Mouse (Mus musculus) thymus, postnatal 36 days (tissue): Measurements from ENCODE around the gene Usp34.
A peak's percentile ranks its signal among the peaks of the same experiment; 100 is the strongest.
"Not testable (repeated sequence)": the region's sequence is repeated elsewhere in the genome, so short reads cannot be mapped to it uniquely, and the experiment has no call there.

Source experiments
- DNase-seq, 2 experiments: peaks; one replicate each; pipeline ENCODE4 v3.0.0; 2022; ENCODE audit warnings: mixed read lengths in 2 of 2

Gene Usp34

GRCm38 (mm10) chr11:23306764-23307565, at the start of gene Usp34:
Gene Usp34, plus strand, starts transcription at chr11:23306895.
- DNase-seq, result peak; percentile 72 to 79

- DNase-seq, result no peak
Measured at GRCm38 (mm10) chr11:23259073-23259472, 47.6 kb upstream of the Usp34 start.

GRCm38 (mm10) chr11:23259481-23259880, 47.2 kb upstream of the Usp34 start:
- DNase-seq, result no peak

- DNase-seq, result no peak
Measured at GRCm38 (mm10) chr11:23260186-23260585, 46.5 kb upstream of the Usp34 start.

GRCm38 (mm10) chr11:23261490-23261889, 45.2 kb upstream of the Usp34 start:
- no peak for DNase-seq

- no peak for DNase-seq
Measured at GRCm38 (mm10) chr11:23264949-23265348, 41.7 kb upstream of the Usp34 start.

- DNase-seq, result no peak
Measured at GRCm38 (mm10) chr11:23271770-23272724, 34.6 kb upstream of the Usp34 start.

- DNase-seq, result no peak
Measured at GRCm38 (mm10) chr11:23275780-23276179, 30.9 kb upstream of the Usp34 start.

- DNase-seq, result no peak
Measured at GRCm38 (mm10) chr11:23284469-23284868, 22.2 kb upstream of the Usp34 start.

- not testable (repeated sequence) for DNase-seq
Measured at GRCm38 (mm10) chr11:23288866-23289265, 17.8 kb upstream of the Usp34 start.

- DNase-seq, result no peak
Measured at GRCm38 (mm10) chr11:23297379-23297778, 9.3 kb upstream of the Usp34 start.

- no peak for DNase-seq
Measured at GRCm38 (mm10) chr11:23298301-23298700, 8.4 kb upstream of the Usp34 start.

GRCm38 (mm10) chr11:23299910-23300309, 6.8 kb upstream of the Usp34 start:
- DNase-seq, result no peak

- no peak for DNase-seq
Measured at GRCm38 (mm10) chr11:23303126-23303525, 3.6 kb upstream of the Usp34 start.

- DNase-seq, result peak in 1 of 2 experiments; percentile 6
Measured at GRCm38 (mm10) chr11:23305101-23305672, 1.5 kb upstream of the Usp34 start.

- DNase-seq, result peak; percentile 94 to 97
Measured at GRCm38 (mm10) chr11:23305673-23306608, 754 bp upstream of the Usp34 start.

- no peak for DNase-seq
Measured at GRCm38 (mm10) chr11:23307566-23307920, 848 bp downstream of the Usp34 start.

GRCm38 (mm10) chr11:23313496-23313895, 6.8 kb downstream of the Usp34 start:
- DNase-seq, result no peak

- DNase-seq, result no peak
Measured at GRCm38 (mm10) chr11:23329413-23329812, 22.7 kb downstream of the Usp34 start.

GRCm38 (mm10) chr11:23332136-23332535, 25.4 kb downstream of the Usp34 start:
- no peak for DNase-seq

GRCm38 (mm10) chr11:23335160-23335559, 28.5 kb downstream of the Usp34 start:
- no peak for DNase-seq

GRCm38 (mm10) chr11:23357226-23357625, 50.5 kb downstream of the Usp34 start:
- not testable (repeated sequence) for DNase-seq
